Mouse (Mus musculus) hindbrain, embryonic 14.5 days (tissue): ENCODE measurements around the gene Fam189a1. TPM values are rescaled to one million over a fixed set of nuclear protein-coding genes. Genes with fewer than 3 reads are reported as not detected.
A peak's percentile ranks its signal among the peaks of the same experiment; 100 is the strongest.

Experiments used
- ATAC-seq: fragments of 200-750 bp; cut with Nextera tagmentation; 2 replicates; pipeline ENCODE4 v1.8.0; 2017; ENCODE audit warnings: moderate number of reproducible peaks, mild to moderate bottlenecking, moderate TSS enrichment, moderate library complexity; ENCODE audit not compliant: low FRiP score
- DNase-seq: peaks from one replicate; pipeline ENCODE4 v3.0.0-alpha.2; 2015; ENCODE audit warnings: low spot score
- H3K27ac ChIP-seq: fragments of 300-500 bp; sonication (generic); 2 replicates; pipeline ENCODE4 v1.5.1; 2014; ENCODE audit warnings: mild to moderate bottlenecking, moderate library complexity
- H3K27me3 ChIP-seq: fragments of 300-500 bp; sonication (generic); 2 replicates; pipeline ENCODE4 v1.6.1; 2014; ENCODE audit warnings: mild to moderate bottlenecking, low read length, mixed read lengths; ENCODE audit not compliant: control insufficient read depth, insufficient read depth
- H3K36me3 ChIP-seq: fragments of 300-500 bp; sonication (generic); replicated peaks from 2 replicates; pipeline ENCODE4 v1.6.1; 2014; ENCODE audit not compliant: control insufficient read depth, insufficient read depth
- H3K4me1 ChIP-seq: fragments of 300-500 bp; sonication (generic); replicated peaks from 2 replicates; pipeline ENCODE4 v1.6.1; 2014; ENCODE audit warnings: antibody characterized with exemption, low read length, mixed read lengths; ENCODE audit not compliant: control insufficient read depth, insufficient read depth
- H3K4me2 ChIP-seq: fragments of 300-500 bp; sonication (generic); replicated peaks from 2 replicates; pipeline ENCODE4 v1.6.1; 2014; ENCODE audit warnings: mild to moderate bottlenecking, moderate library complexity
- H3K4me3 ChIP-seq: fragments of 300-500 bp; sonication (generic); replicated peaks from 2 replicates; pipeline ENCODE4 v1.5.1; 2014; ENCODE audit warnings: mild to moderate bottlenecking, low read length
- H3K9ac ChIP-seq: fragments of 300-500 bp; sonication (generic); 2 replicates; pipeline ENCODE4 v1.6.1; 2014
- H3K9me3 ChIP-seq: fragments of 300-500 bp; sonication (generic); 2 replicates; pipeline ENCODE4 v1.6.1; 2016; ENCODE audit warnings: low read length; ENCODE audit not compliant: control insufficient read depth
- WGBS: fragments of 180-500 bp; shearing (Covaris S2); extraction: QIAGEN DNeasy Blood & Tissue Kit; methylation state at CpG from one replicate; pipeline ENCODE4 v1.1.7; 2014; 5-methylcytosine and 5-hydroxymethylcytosine counted together
- polyA plus RNA-seq: library from polyadenylated mRNA; unstranded; fragments of >200 nt; fragmentation: Nextera tagmentation; extraction: Ambion mirVana; gene quantifications from 2 replicates; pipeline ENCODE4 v1.2.1, GENCODE M21; 2014

The Fam189a1 gene
- polyA plus RNA-seq, 1 experiment from 2014 or later, result 15.8 TPM

- Histone ChIP-seq H3K27me3 (no peaks in the 10 kb centered on the region), H3K4me1 (peaks cover 12% of the 10 kb centered on the region; the same call in 1 of the 2 replicates), H3K27ac (no peak overlapping the region), H3K36me3 (no peaks in the 10 kb centered on the region), H3K4me2 (no peak overlapping the region), H3K4me3 (no peak overlapping the region), H3K9me3 (no peaks in the 10 kb centered on the region), H3K9ac (no peak overlapping the region)
- 87% methylated on average over 13 of the region's 13 CpGs for WGBS
- DNase-seq (no peak), ATAC-seq (no peak)
These were observed 379.5 kb downstream of the Fam189a1 start for GRCm38 (mm10) chr7:64776708-64777489.

- no peak overlapping the region for H3K4me2 ChIP-seq
- DNase-seq (no peak), ATAC-seq (no peak)
- no peak overlapping the region for H3K9ac ChIP-seq
- WGBS, result 48% methylated on average over 10 of the region's 10 CpGs
- H3K4me3 ChIP-seq, result no peak overlapping the region
- H3K27ac ChIP-seq, result no peak overlapping the region
- H3K36me3 ChIP-seq, result no peaks in the 10 kb centered on the region
- no peaks in the 10 kb centered on the region for H3K4me1 ChIP-seq
- H3K9me3 ChIP-seq, result no peaks in the 10 kb centered on the region
- H3K27me3 ChIP-seq, result no peaks in the 10 kb centered on the region
These were observed 382.9 kb downstream of the Fam189a1 start for GRCm38 (mm10) chr7:64773465-64773864.

DNA sequence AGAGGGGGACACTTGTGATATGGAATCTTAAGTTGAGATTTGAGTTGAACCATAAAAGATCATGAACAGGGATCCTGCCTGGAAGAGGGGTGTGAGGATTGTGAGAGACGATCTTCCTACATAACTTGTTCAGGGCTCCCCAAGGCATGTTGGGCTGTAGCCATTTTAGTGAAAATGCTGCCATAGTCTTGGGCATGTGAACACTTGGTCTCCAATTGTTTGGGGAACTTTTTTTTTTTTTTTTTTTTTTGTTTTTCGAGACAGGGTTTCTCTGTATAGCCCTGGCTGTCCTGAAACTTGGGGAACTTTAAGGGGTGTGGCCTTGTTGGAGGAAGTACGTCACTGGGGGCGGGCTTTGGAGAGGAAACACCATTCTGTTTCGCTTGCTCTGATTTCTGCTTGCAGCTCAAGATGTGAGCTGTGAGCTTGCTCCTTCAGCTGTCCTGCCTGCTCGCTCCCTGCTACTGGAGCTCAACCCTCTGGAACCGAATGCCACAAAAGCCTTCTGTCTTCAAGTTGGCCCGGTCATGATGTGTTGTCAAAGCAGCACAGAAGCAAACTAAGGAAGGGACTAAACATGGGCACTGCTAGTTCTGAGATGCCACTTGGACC, 385.5 kb downstream of the Fam189a1 start:
- H3K36me3 ChIP-seq, result no peaks in the 10 kb centered on the region
- no peak overlapping the region for H3K27ac ChIP-seq
- WGBS, result 74% methylated on average over 8 of the region's 8 CpGs
- ATAC-seq (no peak), DNase-seq (no peak)
- no peaks in the 10 kb centered on the region for H3K4me1 ChIP-seq
- H3K4me2 ChIP-seq, result no peak overlapping the region
- no peaks in the 10 kb centered on the region for H3K9me3 ChIP-seq
- no peak overlapping the region for H3K4me3 ChIP-seq
- H3K27me3 ChIP-seq, result no peaks in the 10 kb centered on the region
- no peak overlapping the region for H3K9ac ChIP-seq

DNA sequence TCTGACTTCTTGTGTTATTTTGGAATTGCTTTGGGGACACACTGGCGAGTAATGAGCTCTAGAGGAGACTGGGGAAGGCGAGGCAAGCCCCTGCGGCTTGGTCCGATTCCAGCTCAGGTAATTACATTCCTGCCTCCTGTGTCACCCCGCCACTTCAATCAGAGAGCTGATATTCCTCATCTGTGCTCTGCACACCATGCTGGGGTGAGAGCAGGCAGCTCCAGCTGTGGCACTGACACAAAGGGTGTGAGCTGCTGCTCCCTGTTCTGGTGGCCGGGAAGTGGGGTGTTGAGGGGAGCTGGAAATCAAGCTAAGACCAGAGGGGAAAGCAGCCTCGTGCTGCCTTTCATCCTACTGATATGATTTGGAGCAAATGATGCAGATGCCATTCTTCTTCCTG, 386.6 kb downstream of the Fam189a1 start:
- Histone ChIP-seq H3K4me3 (no peak overlapping the region), H3K36me3 (no peaks in the 10 kb centered on the region), H3K9me3 (no peaks in the 10 kb centered on the region), H3K4me1 (no peaks in the 10 kb centered on the region), H3K27ac (peak overlapping the region; percentile 59), H3K9ac (peak overlapping the region; percentile 5; the same call in 1 of the 2 replicates), H3K4me2 (no peak overlapping the region), H3K27me3 (no peaks in the 10 kb centered on the region)
- WGBS, result 45% methylated on average over 7 of the region's 7 CpGs
- ATAC-seq (peak; percentile 18; the same call in 1 of the 2 replicates), DNase-seq (no peak)

GRCm38 (mm10) chr7:64765595-64765994, 390.8 kb downstream of the Fam189a1 start:
- no peak overlapping the region for H3K27ac ChIP-seq
- no peaks in the 10 kb centered on the region for H3K9me3 ChIP-seq
- no peak for ATAC-seq
- no peaks in the 10 kb centered on the region for H3K27me3 ChIP-seq
- no peak for DNase-seq
- H3K4me2 ChIP-seq, result no peak overlapping the region
- H3K4me1 ChIP-seq, result no peaks in the 10 kb centered on the region
- H3K9ac ChIP-seq, result no peak overlapping the region
- no peak overlapping the region for H3K4me3 ChIP-seq
- H3K36me3 ChIP-seq, result no peaks in the 10 kb centered on the region
- 88% methylated on average over 3 of the region's 3 CpGs for WGBS

DNA sequence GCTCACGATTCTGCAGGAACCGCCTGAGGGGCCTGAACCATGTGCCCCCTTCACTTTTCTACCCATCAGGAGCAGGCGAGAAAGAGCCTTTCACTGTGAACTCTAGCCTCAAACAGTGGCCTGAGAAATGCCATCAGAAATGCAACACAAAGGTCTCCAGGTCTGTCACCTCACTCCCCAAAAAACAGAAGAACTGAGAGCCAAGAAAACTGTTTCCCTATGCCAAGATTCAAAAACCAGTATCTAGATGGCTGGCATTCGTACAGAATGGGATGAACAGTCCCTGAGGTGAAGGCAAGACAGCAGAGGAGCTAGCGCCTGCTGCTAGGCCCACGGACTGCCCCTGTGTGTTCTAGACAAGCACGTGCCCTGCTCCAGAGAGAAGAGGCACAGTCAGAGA, 401.2 kb downstream of the Fam189a1 start:
- ATAC-seq (no peak), DNase-seq (no peak)
- Histone ChIP-seq H3K27me3 (no peaks in the 10 kb centered on the region), H3K9me3 (no peaks in the 10 kb centered on the region), H3K4me2 (no peak overlapping the region), H3K4me3 (no peak overlapping the region), H3K9ac (no peak overlapping the region), H3K27ac (no peak overlapping the region), H3K36me3 (peaks cover 15% of the 10 kb centered on the region), H3K4me1 (no peaks in the 10 kb centered on the region)
- WGBS, result 87% methylated on average over 7 of the region's 7 CpGs

DNA sequence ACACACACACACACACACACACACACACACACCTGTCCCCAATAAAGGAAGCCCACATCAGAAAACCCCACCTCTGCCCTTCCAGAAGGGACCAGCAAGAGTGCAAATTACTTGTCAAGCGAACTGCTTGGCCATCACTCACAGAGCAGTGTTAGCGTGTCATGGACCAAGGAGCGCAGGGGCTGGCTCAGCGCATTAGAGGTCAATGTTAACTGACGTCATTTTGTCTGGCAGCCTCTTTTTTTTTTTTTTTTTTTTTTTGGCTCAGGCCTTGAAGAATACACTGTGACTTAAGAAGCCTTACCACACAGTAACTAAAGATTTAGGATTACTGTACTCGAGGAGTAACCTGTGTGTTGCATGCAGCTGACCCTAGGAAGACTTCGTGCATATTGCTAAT, 402.2 kb downstream of the Fam189a1 start:
- Histone ChIP-seq H3K27ac (no peak overlapping the region), H3K9me3 (no peaks in the 10 kb centered on the region), H3K4me1 (no peaks in the 10 kb centered on the region), H3K4me3 (no peak overlapping the region), H3K27me3 (no peaks in the 10 kb centered on the region), H3K36me3 (peaks cover 20% of the 10 kb centered on the region), H3K4me2 (no peak overlapping the region), H3K9ac (no peak overlapping the region)
- ATAC-seq, result no peak
- DNase-seq, result no peak
- WGBS, result 72% methylated on average over 7 of the region's 7 CpGs

GRCm38 (mm10) chr7:64753678-64754077, 402.7 kb downstream of the Fam189a1 start:
- DNase-seq, result no peak
- 74% methylated on average over 6 of the region's 6 CpGs for WGBS
- Histone ChIP-seq H3K4me1 (no peaks in the 10 kb centered on the region), H3K9ac (no peak overlapping the region), H3K4me2 (no peak overlapping the region), H3K27ac (no peak overlapping the region), H3K9me3 (no peaks in the 10 kb centered on the region), H3K36me3 (peaks cover 19% of the 10 kb centered on the region), H3K27me3 (no peaks in the 10 kb centered on the region), H3K4me3 (no peak overlapping the region)
- ATAC-seq, result no peak

DNA sequence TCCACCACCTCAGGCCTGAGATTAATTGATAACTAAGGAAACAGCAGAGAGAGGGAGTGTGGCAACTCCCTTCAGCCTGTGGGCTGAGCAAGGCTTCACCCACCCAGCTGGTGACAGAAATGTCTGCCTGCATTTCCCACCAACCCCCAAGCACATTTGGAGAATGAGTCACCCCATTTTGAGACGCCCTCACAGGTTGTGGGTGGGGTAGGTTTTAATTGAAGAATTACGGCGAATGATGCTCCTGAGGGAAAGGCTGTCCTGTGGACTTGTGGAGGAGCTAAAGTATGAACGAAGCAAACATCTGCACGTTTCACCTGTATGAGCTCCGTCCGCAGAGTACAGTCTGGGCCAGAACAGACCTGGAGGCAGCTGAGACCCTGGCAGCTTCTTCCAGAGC, 404.2 kb downstream of the Fam189a1 start:
- Histone ChIP-seq H3K36me3 (peaks cover 23% of the 10 kb centered on the region), H3K9me3 (no peaks in the 10 kb centered on the region), H3K4me3 (no peak overlapping the region), H3K9ac (no peak overlapping the region), H3K27me3 (no peaks in the 10 kb centered on the region), H3K4me1 (no peaks in the 10 kb centered on the region), H3K27ac (no peak overlapping the region), H3K4me2 (no peak overlapping the region)
- 93% methylated on average over 7 of the region's 7 CpGs for WGBS
- ATAC-seq (no peak), DNase-seq (no peak)
